ENCODE assay signal across 15 mouse cellular contexts in the genomic region with DNA sequence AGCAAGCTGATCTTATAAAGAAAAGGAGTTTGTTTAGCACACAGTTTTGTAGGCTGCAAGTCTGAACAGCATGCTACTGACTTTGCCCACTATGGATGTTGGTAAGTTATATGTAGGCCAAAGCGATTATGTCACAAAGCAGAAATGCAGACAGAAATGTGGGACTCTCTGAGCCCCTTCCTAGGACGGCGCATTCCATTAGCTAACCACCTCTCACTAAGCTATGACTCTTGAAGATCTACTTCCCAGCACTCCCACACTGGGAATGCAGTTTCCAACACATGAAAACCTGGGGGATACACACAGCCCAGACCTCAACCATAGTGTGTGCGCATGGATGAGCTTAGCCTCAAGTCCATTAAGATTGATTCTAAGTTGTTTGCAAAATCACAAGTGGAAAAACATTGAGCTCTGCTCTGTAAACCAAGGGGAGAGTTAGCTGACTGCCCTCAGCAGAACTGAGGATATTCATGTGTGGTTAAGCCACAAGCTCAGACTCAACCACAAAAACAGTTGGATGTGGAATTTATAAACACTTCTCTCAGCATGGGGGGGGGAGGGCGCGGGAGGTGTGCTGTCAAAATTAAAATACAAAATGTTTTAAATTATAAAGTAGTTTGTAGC.
"Had no signal": no experiment of that assay in that cellular context is flagged by ENCODE, and none has a peak within 500 bp of the region (broad histone marks: within the 10 kb centered on the region; RNA-seq: fewer than 3 reads in every experiment).

No protein-coding gene starts in this region.

- H3K27me3 ChIP-seq: liver, embryonic 12.5 days; megakaryocyte, embryonic 14.5 days; midbrain, embryonic 12.5 days; neural tube, embryonic 15.5 days; stomach, embryonic 15.5 days had no signal

- H3K9me3 ChIP-seq: limb, embryonic 10.5 days; liver, embryonic 12.5 days; megakaryocyte, embryonic 14.5 days; midbrain, embryonic 12.5 days; neural tube, embryonic 15.5 days; stomach, embryonic 15.5 days had no signal

- H3K4me2 ChIP-seq: liver, embryonic 12.5 days; lung, embryonic 14.5 days; midbrain, embryonic 12.5 days; neural tube, embryonic 15.5 days; stomach, embryonic 15.5 days had no signal

- H3K4me3 ChIP-seq: limb, embryonic 10.5 days; liver, embryonic 12.5 days; megakaryocyte, embryonic 14.5 days; midbrain, embryonic 12.5 days; neural tube, embryonic 15.5 days; stomach, embryonic 15.5 days had no signal

- ATAC-seq: liver, embryonic 12.5 days had no signal

- H3K27ac ChIP-seq: kidney, postnatal 0 days; limb, embryonic 10.5 days; liver, embryonic 12.5 days; midbrain, embryonic 12.5 days; neural tube, embryonic 15.5 days; stomach, embryonic 15.5 days had no signal

- H3K4me1 ChIP-seq: limb, embryonic 10.5 days; liver, embryonic 12.5 days; megakaryocyte, embryonic 14.5 days; midbrain, embryonic 12.5 days; stomach, embryonic 15.5 days had no signal

- H3K36me3 ChIP-seq: limb, embryonic 10.5 days; liver, embryonic 12.5 days; midbrain, embryonic 12.5 days; neural tube, embryonic 15.5 days; stomach, embryonic 15.5 days had no signal

- DNase-seq: kidney, adult 11 months; kidney, adult 9 months; kidney, postnatal 36 days; lung, embryonic 14.5 days; lung, postnatal 10 days; lung, postnatal 4 days; thymus, adult 2 months; thymus, postnatal 36 days had no signal

- H3K9ac ChIP-seq: liver, embryonic 12.5 days; lung, embryonic 14.5 days; midbrain, embryonic 12.5 days; neural tube, embryonic 15.5 days; stomach, embryonic 15.5 days had no signal
